ENCODE assay signal across 8 mouse cellular contexts in genomic region chr2:30693206-30694035, GRCm38 (mm10).
DNase-seq lines count a peak whose midpoint lies in the region; ATAC-seq lines count a peak whose summit lies in the region.

No protein-coding gene starts in this region.

- ATAC-seq in intestine, embryonic 14.5 days (replicated peaks; ENCODE audit: low FRiP score, low TSS enrichment, low read depth) = peak; percentile 78
- ATAC-seq in midbrain, embryonic 12.5 days (ENCODE audit: low FRiP score, low read depth) = peak; percentile 88
- no peak for ATAC-seq in erythroid progenitor cell, adult 5-6 weeks (replicated peaks; ENCODE audit: low FRiP score, poor library complexity, severe bottlenecking)

- peak overlapping the region; percentile 62 for H3K4me2 ChIP-seq in intestine, embryonic 14.5 days (ENCODE audit: low read length)
- H3K4me2 ChIP-seq in midbrain, embryonic 12.5 days (replicated peaks) = peak overlapping the region; percentile 55

- no peaks in the 10 kb centered on the region for H3K36me3 ChIP-seq in intestine, embryonic 14.5 days (ENCODE audit: control insufficient read depth, insufficient read depth, low read length)
- no peaks in the 10 kb centered on the region for H3K36me3 ChIP-seq in limb, embryonic 10.5 days
- H3K36me3 ChIP-seq in midbrain, embryonic 12.5 days = no peaks in the 10 kb centered on the region

- WGBS in intestine, embryonic 14.5 days = under 1% methylated on average over 41 of the region's 41 CpGs
- 1% methylated on average over 39 of the region's 41 CpGs for WGBS in limb, embryonic 10.5 days
- WGBS in midbrain, embryonic 12.5 days = under 1% methylated on average over 32 of the region's 41 CpGs

- peak; percentile 83 for DNase-seq in ZHBTc4 (ENCODE audit: low read depth, low spot score)
- DNase-seq in cerebellum, postnatal 36 days = peak; percentile 81 to 84
- DNase-seq in gastrocnemius, postnatal 25 days = peak; percentile 81
- peak; percentile 88 for DNase-seq in intestine, embryonic 14.5 days (ENCODE audit: low spot score)
- peak; percentile 88 for DNase-seq in limb, embryonic 10.5 days (ENCODE audit: low spot score)
- DNase-seq in right cerebral cortex, postnatal 4 days = peak; percentile 69

- no peaks in the 10 kb centered on the region for H3K27me3 ChIP-seq in intestine, embryonic 14.5 days (replicated peaks; ENCODE audit: control insufficient read depth, insufficient read depth, low read length)
- no peaks in the 10 kb centered on the region for H3K27me3 ChIP-seq in limb, embryonic 10.5 days (ENCODE audit: low read depth, poor library complexity, severe bottlenecking)
- peaks cover 2% of the 10 kb centered on the region; the same call in 1 of the 2 replicates for H3K27me3 ChIP-seq in midbrain, embryonic 12.5 days

- peak overlapping the region; percentile 64 for H3K9ac ChIP-seq in intestine, embryonic 14.5 days (ENCODE audit: low read length)
- H3K9ac ChIP-seq in midbrain, embryonic 12.5 days (replicated peaks) = peak overlapping the region; percentile 73

- peak overlapping the region; percentile 99 for H3K27ac ChIP-seq in intestine, embryonic 14.5 days (ENCODE audit: low read depth)
- peak overlapping the region; percentile 98 for H3K27ac ChIP-seq in limb, embryonic 10.5 days
- H3K27ac ChIP-seq in midbrain, embryonic 12.5 days (replicated peaks) = peak overlapping the region; percentile 100

- no peaks in the 10 kb centered on the region for H3K9me3 ChIP-seq in intestine, embryonic 14.5 days (ENCODE audit: control insufficient read depth, low read length)
- no peaks in the 10 kb centered on the region for H3K9me3 ChIP-seq in limb, embryonic 10.5 days (replicated peaks)
- no peaks in the 10 kb centered on the region for H3K9me3 ChIP-seq in midbrain, embryonic 12.5 days

- peaks cover 41% of the 10 kb centered on the region for H3K4me1 ChIP-seq in intestine, embryonic 14.5 days (replicated peaks; ENCODE audit: control insufficient read depth, insufficient read depth, low read length)
- peaks cover 71% of the 10 kb centered on the region for H3K4me1 ChIP-seq in limb, embryonic 10.5 days
- H3K4me1 ChIP-seq in midbrain, embryonic 12.5 days = peaks cover 63% of the 10 kb centered on the region

- H3K4me3 ChIP-seq in intestine, embryonic 14.5 days (ENCODE audit: low read depth, low read length) = peak overlapping the region; percentile 28
- H3K4me3 ChIP-seq in limb, embryonic 10.5 days = peak overlapping the region; percentile 55
- peak overlapping the region; percentile 33 for H3K4me3 ChIP-seq in midbrain, embryonic 12.5 days
